10 mouse cellular contexts compared by ENCODE assay signal in genomic region chr2:144467203-144467602, GRCm38 (mm10).
DNase-seq lines count a peak whose midpoint lies in the region; ATAC-seq and TF ChIP-seq lines count a peak whose summit lies in the region.
"Had no signal": no experiment of that assay in that cellular context is flagged by ENCODE, and none has a peak within 500 bp of the region (broad histone marks: within the 10 kb centered on the region; RNA-seq: fewer than 3 reads in every experiment).

No protein-coding gene starts in this region.

- H3K9ac ChIP-seq in ES-E14 (ENCODE audit: insufficient read depth, low read depth, low read length, poor library complexity, severe bottlenecking): no peak overlapping the region
- no peak overlapping the region for H3K9ac ChIP-seq in hindbrain, embryonic 11.5 days (ENCODE audit: low read depth, low read length)
- H3K9ac ChIP-seq: limb, embryonic 15.5 days had no signal

- 75% methylated on average over 5 of the region's 5 CpGs for WGBS in hindbrain, embryonic 11.5 days

- in situ Hi-C loops in ES-E14 (cut with MboI; ENCODE audit: low sequenced_read_pairs in 2 of 2, unreplicated experiment in 2 of 2): no loop called here

- DNase-seq in kidney, postnatal 10 days: peak; percentile 23
- no peak for DNase-seq in kidney, adult 11 months
- DNase-seq in CD4-positive helper T cell, adult 2 months (ENCODE audit: low read depth, low spot score): peak; percentile 16
- DNase-seq in ES-E14 (ENCODE audit: low read depth, low spot score): peak; percentile 20
- DNase-seq in induced T-regulatory cell, adult 2 months (ENCODE audit: low read depth): peak; percentile 29
- no peak for DNase-seq in hindbrain, embryonic 11.5 days (ENCODE audit: low spot score)
- DNase-seq in frontal cortex, postnatal 36 days (ENCODE audit: low spot score in 2 of 2): no peak
- DNase-seq: right cerebral cortex, postnatal 25 days had no signal

- no peak overlapping the region for H3K27ac ChIP-seq in ES-E14 (ENCODE audit: insufficient read depth, low read depth, low read length, poor library complexity, severe bottlenecking)
- H3K27ac ChIP-seq in hindbrain, embryonic 11.5 days (ENCODE audit: low read depth, low read length): no peak overlapping the region
- H3K27ac ChIP-seq: limb, embryonic 15.5 days had no signal

- ATAC-seq in hindbrain, embryonic 11.5 days (ENCODE audit: low FRiP score): no peak
- ATAC-seq: midbrain, embryonic 16.5 days had no signal

- H3K27me3 ChIP-seq in hindbrain, embryonic 11.5 days (ENCODE audit: control insufficient read depth, insufficient read depth, low read length): no peaks in the 10 kb centered on the region
- H3K27me3 ChIP-seq: limb, embryonic 15.5 days had no signal

- no peak overlapping the region for H3K4me3 ChIP-seq in ES-E14 (ENCODE audit: insufficient read depth in 1 of 2, low read depth in 1 of 2, low read length in 2 of 2, poor library complexity in 1 of 2, severe bottlenecking in 1 of 2)
- no peak overlapping the region for H3K4me3 ChIP-seq in hindbrain, embryonic 11.5 days (ENCODE audit: low read depth, low read length)
- H3K4me3 ChIP-seq: limb, embryonic 15.5 days had no signal

- H3K36me3 ChIP-seq in ES-E14 (ENCODE audit: control insufficient read depth, insufficient read depth, low read length, poor library complexity, severe bottlenecking): no peaks in the 10 kb centered on the region
- no peaks in the 10 kb centered on the region for H3K36me3 ChIP-seq in hindbrain, embryonic 11.5 days (ENCODE audit: control insufficient read depth, insufficient read depth, low read length)
- H3K36me3 ChIP-seq: limb, embryonic 15.5 days had no signal

- H3K4me2 ChIP-seq in hindbrain, embryonic 11.5 days (replicated peaks; ENCODE audit: low read depth, low read length): no peak overlapping the region
- H3K4me2 ChIP-seq: limb, embryonic 15.5 days had no signal

- H3K4me1 ChIP-seq in ES-E14 (ENCODE audit: control insufficient read depth in 2 of 2, insufficient read depth in 2 of 2, low read length in 2 of 2, poor library complexity in 1 of 2): no peaks in the 10 kb centered on the region
- no peaks in the 10 kb centered on the region for H3K4me1 ChIP-seq in hindbrain, embryonic 11.5 days (replicated peaks; ENCODE audit: control insufficient read depth, insufficient read depth, low read length)
- H3K4me1 ChIP-seq: limb, embryonic 15.5 days had no signal

- no peaks in the 10 kb centered on the region for H3K9me3 ChIP-seq in ES-E14 (ENCODE audit: control insufficient read depth, insufficient read depth, low read depth, low read length)
- no peaks in the 10 kb centered on the region for H3K9me3 ChIP-seq in hindbrain, embryonic 11.5 days (ENCODE audit: control insufficient read depth, low read length)
- H3K9me3 ChIP-seq: limb, embryonic 15.5 days had no signal

TF ChIP-seq in ES-E14, 5 proteins besides CTCF, POLR2A, EP300 and RAD21:
- TF ChIP-seq ZNF384 (IDR thresholded peaks at IDR 0.05; ENCODE audit: low read depth, low read length): no peak
- TF ChIP-seq ZC3H11A (IDR thresholded peaks at IDR 0.05; ENCODE audit: borderline replicate concordance, low read depth, low read length): no peak
- TF ChIP-seq CHD2 (IDR thresholded peaks at IDR 0.05; ENCODE audit: low read depth, low read length): no peak
- no peak for TF ChIP-seq MAFK (IDR thresholded peaks at IDR 0.05; ENCODE audit: insufficient read depth, low read depth, low read length)
- TF ChIP-seq HCFC1 (IDR thresholded peaks at IDR 0.05; ENCODE audit: borderline replicate concordance, insufficient read depth, low read length): no peak

Comparison
In these comparisons a context has a peak if more than half of its experiments do, and no peak if none do; other contexts are left out.
1. DNase-seq: peak in kidney, postnatal 10 days (single experiment), CD4-positive helper T cell, adult 2 months (single experiment), ES-E14 (single experiment) and induced T-regulatory cell, adult 2 months (single experiment); none in kidney, adult 11 months (single experiment), hindbrain, embryonic 11.5 days (single experiment) and frontal cortex, postnatal 36 days (0 of 2).